Mouse (Mus musculus) limb, embryonic 15.5 days (tissue): ENCODE results near the gene Mat2b. TPM values are rescaled to one million over a fixed set of nuclear protein-coding genes. Genes with fewer than 3 reads are reported as not detected.

Experiments
- ATAC-seq: fragments of 200-750 bp; cut with Nextera tagmentation; 2 replicates; pipeline ENCODE4 v1.8.0; 2017; ENCODE audit warnings: low read depth, moderate TSS enrichment; ENCODE audit not compliant: insufficient number of reproducible peaks, low FRiP score, low TSS enrichment
- H3K27ac ChIP-seq: fragments of 300-500 bp; sonication (generic); 2 replicates; pipeline ENCODE4 v1.5.1; 2015; ENCODE audit warnings: moderate library complexity, mild to moderate bottlenecking, inconsistent platforms
- H3K27me3 ChIP-seq: fragments of 300-500 bp; sonication (generic); 2 replicates; pipeline ENCODE4 v1.6.1; 2015; ENCODE audit warnings: inconsistent platforms
- H3K36me3 ChIP-seq: fragments of 300-500 bp; sonication (generic); 2 replicates; pipeline ENCODE4 v1.6.1; 2015; ENCODE audit warnings: inconsistent platforms
- H3K4me1 ChIP-seq: fragments of 300-500 bp; sonication (generic); 2 replicates; pipeline ENCODE4 v1.6.1; 2015; ENCODE audit warnings: inconsistent platforms
- H3K4me2 ChIP-seq: fragments of 300-500 bp; sonication (generic); 2 replicates; pipeline ENCODE4 v1.6.1; 2015; ENCODE audit warnings: mild to moderate bottlenecking, inconsistent platforms
- H3K4me3 ChIP-seq: fragments of 300-500 bp; sonication (generic); 2 replicates; pipeline ENCODE4 v1.5.1; 2015; ENCODE audit warnings: mild to moderate bottlenecking, inconsistent platforms
- H3K9ac ChIP-seq: fragments of 300-500 bp; sonication (generic); 2 replicates; pipeline ENCODE4 v1.6.1; 2015; ENCODE audit warnings: inconsistent platforms
- H3K9me3 ChIP-seq: fragments of 300-500 bp; sonication (generic); 2 replicates; pipeline ENCODE4 v1.6.1; 2016; ENCODE audit warnings: inconsistent platforms
- WGBS: fragments of 180-500 bp; shearing (Covaris S2); methylation state at CpG from one replicate; pipeline ENCODE4 v1.1.7; 2015; 5-methylcytosine and 5-hydroxymethylcytosine counted together
- polyA plus RNA-seq: library from polyadenylated mRNA; unstranded; fragments of >200 nt; fragmentation: Nextera tagmentation; extraction: Ambion mirVana; gene quantifications from 2 replicates; pipeline ENCODE4 v1.2.1, GENCODE M21; 2015

Mat2b gene
- polyA plus RNA-seq, 1 experiment from 2014 or later: 104 TPM

GRCm38 (mm10) chr11:40647246-40647645, 47.8 kb downstream of the Mat2b start:
- Histone ChIP-seq H3K9ac (no peak overlapping the region), H3K36me3 (no peaks in the 10 kb centered on the region), H3K27me3 (no peaks in the 10 kb centered on the region), H3K9me3 (no peaks in the 10 kb centered on the region), H3K27ac (no peak overlapping the region), H3K4me2 (no peak overlapping the region), H3K4me3 (no peak overlapping the region), H3K4me1 (no peaks in the 10 kb centered on the region)
- ATAC-seq: no peak
- 58% methylated on average over 2 of the region's 2 CpGs for WGBS

Other genes starting within 250 kb of the Mat2b start
- gene Hmmr, start 38.2 kb upstream of the Mat2b start, polyA plus RNA-seq: 36.7 and 37.0 TPM in 2 replicates
- 120 and 129 TPM in 2 replicates for gene Nudcd2, start 38.5 kb upstream of the Mat2b start, polyA plus RNA-seq
- gene Ccng1, start 60.1 kb upstream of the Mat2b start, polyA plus RNA-seq: 48.8 and 62.6 TPM in 2 replicates